Mouse (Mus musculus): Measurements from ENCODE around the gene Zc3h12d.

Gene Zc3h12d

DNA sequence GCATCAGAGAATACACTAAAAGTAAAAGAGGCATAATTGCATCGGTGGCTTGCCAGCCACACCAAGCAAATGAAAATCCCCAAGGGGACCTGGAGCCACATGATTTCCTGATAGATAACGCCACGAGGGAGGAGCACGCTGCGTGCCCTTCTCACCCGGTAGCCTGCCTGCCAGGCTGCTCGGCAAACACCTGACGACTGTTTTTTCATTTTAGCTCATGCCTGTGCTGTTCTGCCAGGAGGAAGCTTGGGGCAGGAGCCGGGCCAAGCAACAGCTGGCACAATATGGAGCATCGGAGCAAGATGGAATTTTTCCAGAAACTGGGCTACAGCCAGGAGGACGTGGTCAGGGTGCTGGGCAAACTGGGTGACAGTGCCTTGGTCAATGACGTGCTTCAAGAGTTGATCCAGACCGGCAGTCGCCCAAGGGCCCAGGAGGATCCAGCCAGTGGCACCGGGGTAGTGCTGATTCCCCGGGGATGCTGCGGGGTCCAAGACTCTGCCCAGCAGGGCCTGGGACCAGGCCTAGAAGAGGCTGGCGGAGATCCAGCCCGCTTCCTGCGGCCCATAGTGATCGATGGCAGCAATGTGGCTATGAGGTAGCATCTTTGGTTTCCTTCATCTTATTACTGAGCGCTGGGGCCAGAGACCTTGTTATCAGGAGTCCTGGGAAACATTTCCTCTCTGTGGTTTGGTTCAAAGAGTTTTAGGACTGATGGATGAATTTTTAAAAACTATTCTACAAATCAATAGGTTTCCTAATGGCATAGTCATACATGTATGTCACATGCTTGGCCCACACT is 7.5 kb downstream of the Zc3h12d start:
- DNase-seq = no peak

DNA sequence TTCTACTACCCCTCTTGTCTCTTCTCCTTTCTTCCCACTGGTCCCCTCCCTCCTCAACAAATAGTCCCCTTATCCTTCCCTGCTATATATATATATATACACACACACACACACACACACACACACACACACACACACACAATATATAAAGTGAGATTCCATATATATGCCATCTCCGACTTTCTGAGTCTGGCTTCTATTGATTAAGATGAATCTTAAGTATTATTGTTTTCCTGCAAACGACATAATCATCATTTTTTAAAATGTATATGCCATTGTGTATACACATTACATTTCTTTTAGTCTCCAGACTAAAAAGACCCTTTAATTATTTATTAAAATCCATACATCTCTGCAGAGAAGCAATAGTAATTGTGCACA is 8.1 kb downstream of the Zc3h12d start:
- no peak for DNase-seq

DNA sequence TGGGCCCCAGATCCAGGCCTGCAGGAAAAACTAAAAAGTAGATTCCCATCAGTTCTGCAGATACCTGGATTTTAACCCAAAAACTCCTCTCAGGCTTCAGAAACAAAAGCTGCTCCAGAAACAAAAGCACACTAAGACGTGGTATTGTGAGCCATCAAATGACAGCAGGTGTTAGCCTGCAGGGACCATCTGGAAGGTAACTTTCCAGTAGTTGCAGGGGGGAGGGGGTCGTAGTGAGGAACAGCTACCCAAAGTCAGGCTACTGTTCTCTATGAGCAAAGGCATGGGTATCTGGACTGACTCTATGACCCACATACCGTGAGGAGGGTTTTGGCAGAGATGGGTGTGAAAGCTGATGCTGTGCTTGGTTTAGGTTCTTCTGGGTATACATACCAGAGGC is 8.5 kb downstream of the Zc3h12d start:
- DNase-seq = no peak

DNA sequence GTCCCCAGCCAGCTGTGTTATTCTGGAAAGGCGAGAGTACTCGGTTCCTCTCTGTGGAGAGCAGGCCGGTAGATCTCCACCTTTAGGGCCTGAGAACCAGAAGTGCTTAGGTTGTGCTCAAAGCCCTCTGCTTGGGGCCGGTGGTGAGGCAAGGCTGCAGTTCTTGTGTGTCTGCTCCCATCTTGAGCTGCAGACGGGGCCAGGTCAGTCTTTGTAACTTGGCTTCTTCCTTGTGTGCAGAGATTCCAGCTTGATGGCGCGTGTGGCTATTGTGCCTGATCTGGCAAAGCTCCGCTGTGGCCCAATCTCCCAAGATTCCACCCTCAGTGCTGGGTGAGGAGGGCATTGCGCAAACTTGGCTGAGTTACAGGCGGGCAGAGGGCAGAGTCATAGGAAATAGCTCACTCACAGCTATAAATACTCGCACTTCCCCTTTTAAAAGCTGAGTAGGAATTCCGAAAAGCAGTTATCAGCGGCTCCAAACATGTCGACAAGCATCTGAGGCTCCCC is 9.4 kb downstream of the Zc3h12d start:
- DNase-seq = no peak

DNA sequence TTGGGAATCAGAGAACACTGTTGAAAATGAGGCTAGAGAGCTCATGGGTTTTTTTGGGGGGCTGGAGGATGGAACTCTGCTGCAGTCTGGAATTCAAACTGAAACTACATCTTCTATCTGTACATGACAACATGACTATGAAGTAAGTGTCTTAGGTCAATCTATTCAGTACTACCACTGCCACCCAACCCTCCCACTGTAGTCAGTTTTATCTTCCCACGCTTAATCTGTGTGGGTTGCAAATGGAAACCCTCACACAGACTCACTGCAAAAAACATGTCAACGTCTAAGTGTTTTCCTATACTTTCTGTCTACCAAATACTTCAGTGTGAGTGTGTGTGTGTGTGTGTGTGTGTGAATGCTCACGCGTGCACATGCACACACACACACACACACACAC is 10.9 kb downstream of the Zc3h12d start:
- no peak for DNase-seq

DNA sequence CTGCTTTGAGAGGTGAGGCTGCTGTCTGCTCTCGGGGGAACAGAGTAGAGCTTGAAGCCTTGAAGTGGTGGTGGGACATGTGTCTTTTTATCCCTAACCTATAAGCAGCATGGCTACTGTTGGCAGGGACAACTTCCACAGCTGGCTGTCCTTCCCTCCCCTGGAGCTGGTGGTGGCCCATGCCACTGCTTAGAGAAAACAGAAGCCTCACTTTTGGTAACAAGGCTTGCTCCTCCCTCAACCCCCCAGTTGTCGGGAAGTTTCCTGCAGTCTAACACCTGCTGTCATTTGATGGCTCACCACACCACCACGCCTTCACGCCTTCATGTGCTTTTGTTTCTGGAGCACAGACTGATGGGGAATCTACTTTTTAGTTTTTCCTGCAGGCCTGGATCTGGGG is 11.9 kb downstream of the Zc3h12d start:
- DNase-seq = no peak

DNA sequence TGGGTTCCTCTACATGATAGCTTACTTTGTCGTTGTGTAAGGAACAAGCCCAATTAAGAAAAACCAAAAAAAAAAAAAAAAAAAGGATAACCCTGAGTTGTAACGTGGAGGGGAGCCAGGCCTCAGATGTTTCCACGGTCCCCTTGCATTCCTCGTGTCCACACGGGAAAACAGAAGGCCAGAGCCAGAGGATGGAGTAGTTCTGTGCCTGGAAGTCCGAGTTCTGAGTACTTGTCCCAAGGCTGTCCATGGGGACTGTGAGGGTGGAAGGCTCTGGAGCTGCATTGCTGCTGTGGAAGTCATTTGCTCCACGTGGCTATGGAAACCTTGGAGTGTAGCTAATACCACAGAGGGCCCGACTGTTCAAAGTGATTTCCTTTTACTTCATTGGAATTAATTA is 12.9 kb downstream of the Zc3h12d start:
- DNase-seq = no peak

DNA sequence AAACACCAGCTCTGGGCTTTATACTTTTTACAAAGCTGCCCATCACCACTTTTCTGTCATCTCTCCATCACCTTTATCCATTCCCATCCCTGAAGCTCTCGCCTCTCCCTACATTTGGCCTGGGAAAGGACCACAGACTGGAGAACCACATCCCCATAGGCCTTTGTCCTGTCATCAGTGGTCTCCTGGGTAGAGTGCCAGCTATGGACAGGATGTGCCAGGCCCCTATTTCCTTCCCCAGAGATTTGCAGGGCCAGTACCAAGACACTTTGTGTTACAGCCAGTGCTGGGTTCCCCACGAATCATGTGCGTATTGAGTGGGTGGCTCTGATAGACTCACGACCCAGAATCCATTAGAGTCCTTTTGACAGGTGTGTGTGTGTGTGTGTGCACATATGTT is 13.7 kb downstream of the Zc3h12d start:
- no peak for DNase-seq

DNA sequence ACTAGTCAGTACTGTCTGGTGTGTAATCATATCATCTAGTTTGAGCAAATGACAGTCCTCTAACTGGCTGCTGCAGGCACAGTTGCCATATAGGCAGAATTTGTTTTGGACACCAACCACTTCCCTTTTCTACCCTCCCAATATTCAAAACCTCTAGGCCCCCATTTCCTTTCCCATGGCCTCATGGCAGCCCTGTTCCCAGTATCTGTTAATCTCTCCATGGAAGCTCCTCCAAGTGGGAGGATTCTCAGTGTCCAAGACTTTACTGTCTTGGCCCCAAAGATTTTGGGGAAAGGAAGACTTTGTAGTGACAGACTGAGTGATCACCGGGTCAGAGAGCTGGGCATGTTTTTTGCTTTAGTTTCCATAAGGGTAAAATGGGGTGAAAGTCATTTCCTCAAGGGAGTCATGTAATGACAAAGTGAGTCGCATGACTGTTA is 14.9 kb downstream of the Zc3h12d start:
- no peak for DNase-seq

DNA sequence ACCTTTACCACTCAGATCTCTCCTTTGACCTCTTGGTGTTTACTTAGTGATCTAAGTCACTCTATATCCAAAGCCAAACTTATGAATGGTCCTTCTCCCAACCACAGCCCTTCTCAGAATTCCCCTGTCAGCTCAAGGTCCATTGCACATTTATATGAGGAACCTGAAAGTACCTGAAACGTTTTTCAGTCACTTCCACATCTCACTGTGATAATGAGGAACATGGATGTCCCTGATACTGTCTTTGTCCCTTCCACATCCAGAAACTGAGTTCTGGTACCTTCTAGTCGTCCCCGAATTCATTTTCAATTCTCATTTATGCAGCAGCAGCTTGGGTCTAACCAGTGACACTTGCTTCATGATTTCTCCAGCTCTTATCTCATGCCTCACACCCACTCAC is 19.6 kb downstream of the Zc3h12d start:
- no peak for DNase-seq

DNA sequence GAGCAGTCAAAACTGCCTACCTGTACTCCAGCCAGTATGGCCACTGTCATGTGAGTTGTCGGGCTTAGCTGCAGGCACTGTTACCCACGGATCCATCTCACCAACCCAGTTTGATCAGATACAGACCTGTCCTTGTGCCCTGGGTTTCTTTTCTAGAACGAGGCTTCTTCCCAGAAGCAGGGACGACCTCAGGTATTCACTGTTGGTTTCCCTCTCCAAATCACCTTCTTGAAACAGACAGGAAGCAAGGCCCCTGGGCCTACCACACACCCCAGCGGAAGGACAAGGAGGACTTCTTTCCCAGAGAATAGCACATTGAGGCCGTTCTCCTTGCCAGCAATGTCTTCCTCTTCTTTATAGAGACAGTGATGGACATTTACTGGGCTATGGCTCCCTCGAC is 28.2 kb downstream of the Zc3h12d start:
- DNase-seq = no peak

DNA sequence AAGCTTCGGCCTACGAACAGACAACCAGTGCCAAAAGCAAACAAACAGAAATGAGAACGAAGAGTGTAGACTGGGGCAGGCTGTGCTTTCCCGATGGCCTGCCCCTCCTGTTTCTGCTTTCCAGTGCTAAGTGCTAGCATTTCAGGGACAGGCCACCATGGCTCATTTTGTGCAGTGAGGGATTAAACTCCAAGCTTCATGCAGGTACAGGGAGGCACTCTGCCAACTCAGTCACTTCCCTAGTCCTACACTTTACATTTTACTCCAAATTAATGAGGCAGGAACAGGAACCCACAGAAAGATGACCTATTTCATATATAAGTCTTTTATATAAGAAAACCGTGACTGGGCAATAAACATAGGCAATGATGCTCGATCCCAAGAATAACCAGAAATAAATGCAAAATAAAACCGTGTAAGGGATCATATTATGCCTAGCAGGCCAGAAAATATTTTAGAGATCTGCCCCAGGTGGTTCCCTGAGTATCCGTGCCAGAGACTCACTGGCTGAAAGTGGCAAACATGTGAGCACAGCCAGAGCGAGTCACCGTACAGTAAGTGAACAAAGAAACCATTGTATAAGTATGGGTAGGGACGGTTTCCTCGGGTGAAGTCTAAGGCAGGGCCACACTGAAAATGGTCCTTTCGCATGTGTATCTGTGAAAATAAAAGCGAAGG is 29.1 kb downstream of the Zc3h12d start:
- no peak for DNase-seq

DNA sequence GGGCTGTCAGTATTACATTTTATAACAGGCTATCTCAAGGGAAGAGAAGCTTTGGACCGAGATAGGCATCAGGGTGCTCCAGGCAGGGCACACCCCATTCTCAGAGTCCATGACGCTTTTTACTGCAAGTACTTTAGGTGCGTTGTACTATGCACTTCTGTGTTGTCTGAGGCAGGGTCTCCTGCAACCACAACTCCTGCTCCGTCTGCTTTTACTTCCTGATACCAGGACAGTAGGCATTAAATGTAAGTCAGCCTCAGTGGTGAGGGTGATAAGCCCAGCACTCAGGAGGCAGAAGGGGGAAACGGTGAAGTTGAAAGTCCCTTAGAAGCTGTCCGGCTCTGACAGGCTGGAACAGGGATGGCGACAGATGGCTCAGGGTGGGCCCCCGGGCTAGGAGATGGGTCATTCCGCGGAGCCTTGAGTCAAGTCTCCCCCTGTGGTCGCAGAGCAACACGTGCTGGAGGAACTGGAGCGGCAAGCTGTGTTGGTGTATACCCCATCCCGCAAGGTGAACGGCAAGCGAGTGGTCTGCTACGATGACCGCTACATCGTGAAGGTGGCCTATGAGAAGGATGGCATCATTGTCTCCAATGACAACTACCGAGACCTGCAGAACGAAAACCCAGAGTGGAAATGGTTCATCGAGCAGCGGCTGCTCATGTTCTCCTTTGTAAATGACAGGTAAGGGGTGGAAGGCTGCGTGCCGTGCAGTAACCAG is 29.8 kb downstream of the Zc3h12d start:
- DNase-seq = no peak

DNA sequence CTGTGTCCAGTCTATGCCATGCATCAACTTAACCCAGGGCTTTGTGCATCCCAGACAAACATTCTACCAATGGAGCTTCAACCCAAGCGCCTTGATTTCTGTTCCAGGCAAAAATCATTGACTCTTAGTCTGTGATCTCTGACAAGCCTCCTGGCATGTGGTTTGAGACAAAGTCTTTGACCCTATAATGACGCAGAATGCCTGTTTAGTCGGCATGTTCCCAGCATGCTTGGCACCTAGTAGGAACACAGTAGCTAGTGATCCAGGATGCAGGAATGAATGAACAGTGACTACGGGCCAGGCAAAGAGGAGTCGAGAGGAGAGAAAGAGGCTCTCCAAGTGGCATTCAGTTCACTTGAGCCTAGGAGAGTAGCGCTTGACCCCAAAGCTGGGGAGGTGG is 31.1 kb downstream of the Zc3h12d start:
- DNase-seq = no peak

DNA sequence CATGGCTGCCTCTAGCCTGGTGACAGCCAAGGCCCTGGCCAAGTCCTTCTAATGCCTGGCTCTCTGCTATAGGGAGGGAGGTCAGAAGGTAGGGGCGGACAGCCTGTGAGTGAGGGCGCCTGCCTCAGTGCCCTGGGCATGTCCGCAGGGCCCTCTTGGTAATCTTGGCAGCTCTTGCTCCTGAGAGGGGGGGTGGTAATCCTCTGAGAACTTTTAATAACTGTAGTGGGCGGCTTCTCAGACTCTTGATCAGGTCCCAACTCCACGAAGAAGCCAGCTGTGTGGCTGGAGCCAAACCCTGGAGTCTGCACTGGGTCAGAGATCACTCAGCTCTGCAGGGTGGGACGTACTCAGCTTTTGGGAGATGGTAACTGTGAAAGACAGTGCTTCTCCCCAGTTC is 31.9 kb downstream of the Zc3h12d start:
- no peak for DNase-seq

DNA sequence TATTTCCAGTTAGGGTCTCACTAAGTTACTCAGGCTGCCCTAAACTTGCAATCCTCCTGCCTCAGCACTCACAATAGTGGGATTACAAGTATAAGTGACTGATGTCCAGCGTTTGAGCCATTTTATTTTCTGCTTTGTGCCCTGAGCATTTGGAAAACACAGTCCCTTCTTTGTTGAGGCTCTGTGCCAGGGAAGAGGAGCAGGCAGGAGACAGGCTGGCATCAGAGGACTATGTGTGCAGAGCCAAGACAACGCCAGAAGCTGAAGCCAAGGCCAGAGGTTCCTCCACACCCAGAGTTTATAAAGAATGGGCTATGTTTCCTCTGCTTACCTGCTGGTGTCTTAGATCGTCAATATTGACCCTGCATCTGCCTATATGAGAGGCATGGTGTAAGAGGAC is 32.5 kb downstream of the Zc3h12d start:
- DNase-seq = no peak

DNA sequence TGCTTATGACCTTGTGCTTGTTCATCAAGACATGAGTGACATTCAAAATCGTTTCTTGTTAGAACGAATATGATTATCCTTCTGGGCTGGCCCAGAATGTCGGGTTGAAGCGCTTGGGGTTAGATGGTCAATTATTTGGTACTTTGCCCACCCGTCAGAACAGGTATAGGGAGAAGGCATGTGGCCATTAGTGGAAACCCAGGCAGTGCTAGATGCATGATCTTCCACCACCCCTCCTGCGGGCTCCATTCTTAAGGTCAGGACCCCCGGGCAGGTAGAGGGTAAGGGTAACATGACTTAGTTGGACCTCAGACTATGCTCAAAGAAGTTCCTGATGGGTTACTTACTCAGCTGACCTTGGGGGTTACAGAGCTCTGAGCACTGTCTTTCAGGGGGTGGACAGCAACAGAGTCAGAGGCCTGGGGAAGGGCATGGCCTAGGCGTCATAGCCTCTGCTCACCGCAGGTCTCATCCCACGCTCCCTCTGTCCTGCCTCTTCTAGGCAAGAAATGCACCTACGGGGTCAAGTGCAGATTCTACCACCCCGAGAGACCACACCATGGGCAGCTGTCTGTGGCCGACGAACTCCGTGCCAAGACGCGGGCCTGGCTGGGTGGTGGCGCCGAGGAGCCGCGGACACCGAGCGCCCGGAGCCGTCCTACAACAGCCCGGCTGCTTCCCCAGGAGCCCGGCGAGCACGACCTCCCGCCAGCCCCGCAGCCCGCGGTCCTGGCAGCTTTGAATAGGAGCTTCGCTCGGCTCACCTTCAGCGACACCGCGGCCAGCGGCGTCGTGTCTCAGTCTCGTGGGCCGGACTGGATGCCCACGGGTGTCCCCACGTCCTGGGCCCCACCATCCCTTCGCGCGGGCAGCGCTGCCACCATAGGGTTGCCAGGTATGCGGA is 34.7 kb downstream of the Zc3h12d start:
- peak; percentile 35 for DNase-seq

DNA sequence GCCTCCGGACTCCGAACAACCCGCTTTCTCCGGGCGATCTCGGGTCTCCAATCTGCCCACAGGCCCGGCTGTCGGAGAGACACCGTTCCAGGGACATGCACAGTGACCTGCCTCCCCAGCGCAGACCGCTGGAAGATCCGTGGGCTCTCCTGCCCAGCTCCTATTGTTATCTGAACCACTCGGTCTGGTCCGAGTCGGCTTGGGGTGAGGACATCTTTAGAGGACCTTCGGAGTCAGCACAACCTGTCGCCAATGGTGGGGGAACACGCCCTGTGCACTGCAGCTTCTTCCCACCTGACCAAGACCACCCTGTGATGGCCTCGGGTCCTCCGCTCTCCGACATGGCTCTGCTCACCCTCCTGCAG is 35.4 kb downstream of the Zc3h12d start:
- DNase-seq = no peak

DNA sequence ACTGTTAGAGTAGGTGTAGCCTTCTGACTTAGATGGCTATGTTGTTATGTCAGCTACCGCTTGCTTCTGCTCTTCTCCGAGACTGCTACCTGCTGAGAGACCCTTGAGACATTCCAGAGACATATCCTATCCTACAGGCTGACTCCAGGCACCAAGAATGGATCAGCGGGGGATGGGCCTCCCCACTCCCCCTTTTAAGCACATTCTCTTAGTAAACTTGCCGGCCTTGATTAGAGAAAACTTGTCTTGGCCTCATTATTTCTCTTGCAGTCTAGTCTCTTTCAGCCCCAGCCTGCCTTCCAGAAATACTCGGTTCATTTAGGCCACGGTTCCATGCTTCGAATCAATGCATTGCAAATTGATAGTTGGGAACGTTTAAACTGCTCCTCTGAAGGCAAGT is 37.5 kb downstream of the Zc3h12d start:
- peak; percentile 15 for DNase-seq

DNA sequence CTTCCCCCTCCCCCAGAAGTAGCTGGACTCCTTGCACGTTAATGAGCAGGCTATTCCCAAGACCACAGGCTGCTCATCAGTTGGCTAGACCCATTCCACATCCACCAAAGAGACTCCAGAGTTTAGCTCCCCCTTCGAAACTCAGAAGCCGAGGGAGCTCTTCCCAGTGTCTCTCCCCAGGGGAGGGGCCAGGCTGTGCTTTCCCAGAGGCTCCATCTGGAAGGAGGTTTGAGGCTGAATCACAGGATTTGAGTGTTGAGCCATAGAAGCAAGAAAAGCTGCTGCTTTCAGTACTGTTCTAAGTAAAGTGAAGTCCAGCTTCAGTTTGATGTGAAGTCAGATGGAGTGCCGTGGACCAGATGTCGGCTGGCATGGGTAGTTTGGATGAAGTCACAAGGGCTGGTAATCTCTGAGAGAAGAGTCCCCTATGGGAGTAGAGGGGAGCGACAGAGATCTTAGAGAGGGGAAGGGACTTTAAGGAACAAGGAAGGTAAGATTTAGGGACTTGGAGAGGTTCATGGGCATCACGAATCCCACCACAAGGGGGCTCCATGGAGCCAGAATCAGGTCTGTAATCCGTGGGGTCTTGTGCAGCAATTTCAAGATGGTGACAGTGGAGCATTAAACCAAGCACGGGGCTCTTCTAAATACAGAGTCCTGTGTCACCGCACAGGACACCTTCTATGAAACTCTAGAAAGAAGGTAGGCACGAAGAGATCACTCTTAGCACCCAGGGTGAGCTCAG is 38.5 kb downstream of the Zc3h12d start:
- DNase-seq = peak; percentile 57

DNA sequence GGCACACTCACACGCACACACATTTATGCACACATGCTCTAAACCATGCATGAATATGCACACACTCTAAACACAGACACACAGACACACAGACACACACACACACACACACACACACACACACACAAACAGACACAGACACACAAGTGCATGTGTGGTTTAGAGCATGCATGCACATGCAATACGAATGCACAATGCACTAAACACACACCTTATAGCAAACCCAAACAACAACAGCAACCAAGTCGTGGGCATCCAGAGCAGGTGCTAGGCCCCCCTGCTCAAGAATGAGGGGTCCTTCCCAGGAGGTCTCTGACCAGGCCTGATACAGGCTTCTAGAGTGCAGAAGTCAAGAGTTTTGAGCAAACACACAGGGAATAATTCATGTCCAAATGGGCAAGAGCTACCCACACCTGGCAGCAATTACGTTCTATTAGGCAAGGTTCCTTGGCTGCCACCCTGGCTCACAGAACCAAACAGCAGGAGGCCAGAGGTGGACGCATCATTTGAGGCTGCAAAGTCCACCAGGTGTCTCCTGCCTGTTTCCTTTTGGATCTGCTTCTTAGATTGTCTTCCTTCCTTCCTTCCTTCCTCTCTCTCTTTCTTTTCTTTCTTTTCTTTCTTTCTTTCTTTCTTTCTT is 39.2 kb downstream of the Zc3h12d start:
- no peak for DNase-seq

DNA sequence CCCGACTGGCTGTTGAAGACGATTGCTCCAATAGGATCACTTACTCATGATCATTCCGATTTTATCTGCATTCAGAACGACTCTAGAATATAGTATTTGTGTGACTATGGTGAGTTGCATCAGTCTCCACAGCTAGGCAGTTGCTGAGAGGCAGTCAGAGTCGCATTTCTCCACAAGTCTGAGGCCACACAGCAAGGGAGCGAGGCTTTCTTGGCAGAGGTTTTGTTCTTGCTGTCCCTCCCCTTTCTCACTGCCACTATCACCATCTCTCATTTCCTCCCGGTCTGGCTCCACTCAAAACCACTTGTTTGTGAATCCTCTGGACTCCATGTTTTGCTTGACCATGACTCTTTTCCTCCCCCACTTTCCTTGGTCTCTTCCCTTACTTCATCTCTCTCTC is 41.9 kb downstream of the Zc3h12d start:
- DNase-seq = no peak
